Mouse (Mus musculus) limb, embryonic 10.5 days (tissue): ENCODE measurements around the gene Sh2d3c. TPM values are rescaled to one million over a fixed set of nuclear protein-coding genes. Genes with fewer than 3 reads are reported as not detected.

Experiments used
- DNase-seq: peaks from one replicate; pipeline ENCODE4 v3.0.0-alpha.2; 2017; ENCODE audit warnings: low spot score
- H3K27ac ChIP-seq: fragments of 300-500 bp; sonication (generic); 2 replicates; pipeline ENCODE4 v1.5.1; 2016; ENCODE audit warnings: mild to moderate bottlenecking
- H3K27me3 ChIP-seq: fragments of 300-500 bp; sonication (generic); 2 replicates; pipeline ENCODE4 v1.6.1; 2016; ENCODE audit warnings: low read depth, mild to moderate bottlenecking; ENCODE audit not compliant: poor library complexity, severe bottlenecking
- H3K36me3 ChIP-seq: fragments of 300-500 bp; sonication (generic); 2 replicates; pipeline ENCODE4 v1.6.1; 2016; ENCODE audit warnings: mild to moderate bottlenecking, moderate library complexity
- H3K4me1 ChIP-seq: fragments of 300-500 bp; sonication (generic); 2 replicates; pipeline ENCODE4 v1.6.1; 2016
- H3K4me3 ChIP-seq: fragments of 300-500 bp; sonication (generic); 2 replicates; pipeline ENCODE4 v1.5.1; 2016; ENCODE audit warnings: mild to moderate bottlenecking, moderate library complexity
- H3K9me3 ChIP-seq: fragments of 300-500 bp; sonication (generic); replicated peaks from 2 replicates; pipeline ENCODE4 v1.6.1; 2016; ENCODE audit warnings: mild to moderate bottlenecking
- WGBS: fragments of 180-500 bp; shearing (Covaris S2); methylation state at CpG from one replicate; pipeline ENCODE4 v1.1.7; 2016; 5-methylcytosine and 5-hydroxymethylcytosine counted together
- polyA plus RNA-seq: library from polyadenylated mRNA; unstranded; fragments of >200 nt; fragmentation: Nextera tagmentation; extraction: Ambion mirVana; gene quantifications from 2 replicates; pipeline ENCODE4 v1.2.1, GENCODE M21; 2016

Gene Sh2d3c
- polyA plus RNA-seq, 1 experiment from 2014 or later, result 20.9 TPM

- peak overlapping the region; percentile 66 for H3K27ac ChIP-seq
- H3K9me3 ChIP-seq, result no peaks in the 10 kb centered on the region
- DNase-seq, result no peak
- H3K36me3 ChIP-seq, result no peaks in the 10 kb centered on the region
- WGBS, result 40% methylated on average over 4 of the region's 4 CpGs
- H3K4me3 ChIP-seq, result no peak overlapping the region
- H3K27me3 ChIP-seq, result peaks cover 13% of the 10 kb centered on the region
- peaks cover 50% of the 10 kb centered on the region for H3K4me1 ChIP-seq
Observed at GRCm38 (mm10) chr2:32734933-32735332, 14.1 kb downstream of the Sh2d3c start.

DNA sequence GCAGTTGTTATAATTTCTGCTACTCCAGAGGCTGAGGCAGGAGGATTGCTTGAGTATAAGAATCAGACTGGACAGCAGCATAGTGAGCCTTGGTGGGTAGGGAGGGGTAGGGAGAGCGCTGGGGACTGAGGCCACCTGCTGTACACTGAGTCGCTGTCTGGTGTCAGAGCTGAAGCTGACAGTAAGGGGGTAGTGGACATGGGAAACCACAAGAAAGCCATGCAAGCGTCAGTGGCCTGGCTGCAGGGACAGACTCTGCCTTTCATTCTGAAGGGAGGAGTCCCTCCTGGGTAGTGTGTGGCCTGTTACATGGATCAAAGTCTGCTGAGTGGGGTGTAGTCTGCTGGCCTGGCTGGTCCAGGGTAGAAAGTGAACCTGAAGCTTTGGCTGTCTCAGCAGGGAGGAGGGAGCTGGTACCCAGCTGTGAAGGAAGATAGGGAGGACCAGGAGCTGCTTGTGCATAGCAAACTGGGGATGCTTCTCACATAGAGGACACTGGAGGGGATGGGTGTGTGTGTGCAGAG is 15.5 kb downstream of the Sh2d3c start:
- 51% methylated on average over 3 of the region's 3 CpGs for WGBS
- H3K27me3 ChIP-seq, result peaks cover 27% of the 10 kb centered on the region
- H3K4me3 ChIP-seq, result no peak overlapping the region
- H3K36me3 ChIP-seq, result no peaks in the 10 kb centered on the region
- no peak overlapping the region for H3K27ac ChIP-seq
- H3K4me1 ChIP-seq, result peaks cover 41% of the 10 kb centered on the region
- no peak for DNase-seq
- H3K9me3 ChIP-seq, result no peaks in the 10 kb centered on the region

DNA sequence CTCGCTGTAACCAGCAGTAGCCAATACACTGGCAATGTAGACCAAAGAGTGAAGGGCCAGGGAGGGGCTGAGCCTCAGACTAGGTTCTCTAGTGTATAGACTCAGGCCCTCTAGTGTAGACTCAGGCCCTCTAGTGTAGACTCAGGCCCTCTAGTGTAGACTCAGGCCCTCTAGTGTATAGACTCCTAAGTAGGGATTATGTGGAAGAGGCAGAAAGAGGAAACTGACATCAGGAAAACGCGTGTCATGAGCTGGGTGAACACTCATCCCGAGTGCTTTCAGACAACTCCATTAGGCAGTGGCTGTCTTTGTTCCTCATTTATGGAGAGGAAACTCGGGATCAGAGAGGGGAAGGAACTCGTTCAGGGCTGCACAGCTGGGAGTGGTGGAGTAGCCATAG is 16.2 kb downstream of the Sh2d3c start:
- WGBS, result 67% methylated on average over 6 of the region's 6 CpGs
- Histone ChIP-seq H3K4me1 (peaks cover 41% of the 10 kb centered on the region), H3K9me3 (no peaks in the 10 kb centered on the region), H3K4me3 (no peak overlapping the region), H3K36me3 (0 out of 2 replicates have a peak, but pooled peaks cover 2% of the 10 kb centered on the region), H3K27ac (peak overlapping the region; percentile 38; the same call in 1 of the 2 replicates), H3K27me3 (peaks cover 34% of the 10 kb centered on the region)
- no peak for DNase-seq

- Histone ChIP-seq H3K36me3 (0 out of 2 replicates have a peak, but pooled peaks cover 5% of the 10 kb centered on the region), H3K27me3 (peaks cover 57% of the 10 kb centered on the region), H3K9me3 (no peaks in the 10 kb centered on the region), H3K27ac (no peak overlapping the region), H3K4me3 (no peak overlapping the region), H3K4me1 (peaks cover 37% of the 10 kb centered on the region)
- WGBS, result 74% methylated on average over 4 of the region's 4 CpGs
- no peak for DNase-seq
Observed at GRCm38 (mm10) chr2:32739311-32739710, 18.5 kb downstream of the Sh2d3c start.

GRCm38 (mm10) chr2:32740916-32741272 is 20.0 kb downstream of the Sh2d3c start, which contains the start of gene 6330409D20Rik:
Gene 6330409D20Rik (minus strand): TSS chr2:32741016.
- Histone ChIP-seq H3K9me3 (no peaks in the 10 kb centered on the region), H3K4me3 (peak within 1 kb of the TSS; percentile 60), H3K27ac (peak within 1 kb of the TSS; percentile 56; the same call in 1 of the 2 replicates), H3K36me3 (peaks cover 11% of the 10 kb centered on the region), H3K4me1 (peaks cover 23% of the 10 kb centered on the region), H3K27me3 (peaks cover 61% of the 10 kb centered on the region)
- DNase-seq, result no peak
- 9% methylated on average over 11 of the region's 11 CpGs for WGBS

- peak overlapping the region; percentile 56; the same call in 1 of the 2 replicates for H3K27ac ChIP-seq
- H3K4me3 ChIP-seq, result peak overlapping the region; percentile 60
- no peaks in the 10 kb centered on the region for H3K9me3 ChIP-seq
- DNase-seq, result peak; percentile 67
- WGBS, result 2% methylated on average over 58 of the region's 58 CpGs
- peaks cover 19% of the 10 kb centered on the region for H3K4me1 ChIP-seq
- peaks cover 64% of the 10 kb centered on the region for H3K27me3 ChIP-seq
- peaks cover 15% of the 10 kb centered on the region for H3K36me3 ChIP-seq
Observed at GRCm38 (mm10) chr2:32741273-32742172, 20.7 kb downstream of the Sh2d3c start.

- peak overlapping the region; percentile 60 for H3K4me3 ChIP-seq
- peaks cover 19% of the 10 kb centered on the region for H3K36me3 ChIP-seq
- H3K27me3 ChIP-seq, result peaks cover 64% of the 10 kb centered on the region
- no peak overlapping the region for H3K27ac ChIP-seq
- H3K4me1 ChIP-seq, result peaks cover 18% of the 10 kb centered on the region
- no peaks in the 10 kb centered on the region for H3K9me3 ChIP-seq
- WGBS, result 2% methylated on average over 18 of the region's 18 CpGs
- peak; percentile 72 for DNase-seq
Observed at GRCm38 (mm10) chr2:32742173-32742531, 21.3 kb downstream of the Sh2d3c start.

GRCm38 (mm10) chr2:32744272-32744982 is 23.6 kb downstream of the Sh2d3c start:
- 77% methylated on average over 15 of the region's 15 CpGs for WGBS
- no peak overlapping the region for H3K4me3 ChIP-seq
- H3K36me3 ChIP-seq, result peaks cover 26% of the 10 kb centered on the region
- H3K27ac ChIP-seq, result no peak overlapping the region
- no peaks in the 10 kb centered on the region for H3K9me3 ChIP-seq
- H3K27me3 ChIP-seq, result peaks cover 56% of the 10 kb centered on the region
- DNase-seq, result no peak
- peaks cover 18% of the 10 kb centered on the region for H3K4me1 ChIP-seq

GRCm38 (mm10) chr2:32749082-32749481 is 28.2 kb downstream of the Sh2d3c start:
- Histone ChIP-seq H3K27me3 (peaks cover 18% of the 10 kb centered on the region), H3K27ac (no peak overlapping the region), H3K36me3 (peaks cover 38% of the 10 kb centered on the region), H3K9me3 (no peaks in the 10 kb centered on the region), H3K4me3 (no peak overlapping the region), H3K4me1 (peaks cover 25% of the 10 kb centered on the region)
- DNase-seq, result no peak
- 91% methylated on average over 16 of the region's 16 CpGs for WGBS

- Histone ChIP-seq H3K36me3 (peaks cover 44% of the 10 kb centered on the region), H3K4me3 (peak overlapping the region; percentile 57; the same call in 1 of the 2 replicates), H3K27me3 (peaks cover 21% of the 10 kb centered on the region), H3K9me3 (no peaks in the 10 kb centered on the region), H3K4me1 (peaks cover 25% of the 10 kb centered on the region), H3K27ac (no peak overlapping the region)
- no peak for DNase-seq
- 73% methylated on average over 7 of the region's 7 CpGs for WGBS
Observed at GRCm38 (mm10) chr2:32750199-32750598, 29.3 kb downstream of the Sh2d3c start.

DNA sequence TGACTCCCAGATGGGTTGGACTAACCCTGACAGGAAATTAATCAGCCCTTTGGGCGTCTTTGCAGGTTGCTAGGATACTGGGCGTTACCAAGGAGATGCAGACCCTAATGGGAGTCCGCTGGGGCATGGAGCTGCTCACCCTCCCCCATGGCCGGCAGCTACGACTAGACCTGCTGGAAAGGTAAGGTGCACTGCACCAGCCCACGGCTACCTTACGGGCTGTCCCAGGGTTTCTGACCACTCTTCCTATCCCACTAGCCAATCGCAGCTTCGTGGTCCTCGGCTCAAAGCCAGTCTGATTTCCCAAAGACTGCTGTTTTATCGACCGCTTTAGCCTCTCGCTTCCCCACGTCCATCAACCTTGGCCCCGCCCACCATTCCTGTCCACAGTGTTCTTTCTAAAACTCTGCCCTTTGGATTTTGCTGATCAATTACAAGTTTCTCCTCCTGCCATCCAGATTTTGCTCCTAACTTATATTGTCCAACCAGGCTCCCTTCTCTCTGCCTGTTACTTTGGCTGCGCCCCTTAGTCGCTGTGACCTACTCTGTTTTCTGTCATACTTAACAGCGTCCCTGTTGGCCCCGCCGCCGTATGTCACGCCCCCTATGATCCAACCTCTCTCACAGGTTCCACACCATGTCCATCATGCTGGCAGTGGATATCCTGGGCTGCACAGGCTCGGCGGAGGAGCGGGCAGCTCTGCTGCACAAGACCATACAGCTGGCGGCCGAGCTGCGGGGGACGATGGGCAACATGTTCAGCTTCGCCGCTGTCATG is 30.2 kb downstream of the Sh2d3c start:
- H3K36me3 ChIP-seq, result peaks cover 36% of the 10 kb centered on the region
- H3K9me3 ChIP-seq, result no peaks in the 10 kb centered on the region
- peak overlapping the region; percentile 73 for H3K27ac ChIP-seq
- peaks cover 25% of the 10 kb centered on the region for H3K4me1 ChIP-seq
- DNase-seq, result peak; percentile 82
- 3% methylated on average over 31 of the region's 31 CpGs for WGBS
- H3K27me3 ChIP-seq, result peaks cover 16% of the 10 kb centered on the region
- peak overlapping the region; percentile 57 for H3K4me3 ChIP-seq

- Histone ChIP-seq H3K4me3 (peak overlapping the region; percentile 57), H3K27ac (peak overlapping the region; percentile 73), H3K36me3 (peaks cover 33% of the 10 kb centered on the region), H3K27me3 (peaks cover 15% of the 10 kb centered on the region), H3K9me3 (no peaks in the 10 kb centered on the region), H3K4me1 (peaks cover 26% of the 10 kb centered on the region)
- no peak for DNase-seq
- 24% methylated on average over 9 of the region's 10 CpGs for WGBS
Observed at GRCm38 (mm10) chr2:32751665-32752033, 30.8 kb downstream of the Sh2d3c start.
